Mouse (Mus musculus) kidney, embryonic 16.5 days (tissue): ENCODE data around the gene Gga1. TPM values are rescaled to one million over a fixed set of nuclear protein-coding genes. Genes with fewer than 3 reads are reported as not detected.

Experiments used
- ATAC-seq: fragments of 200-750 bp; cut with Nextera tagmentation; 2 replicates; pipeline ENCODE4 v1.8.0; 2017; ENCODE audit warnings: moderate TSS enrichment; ENCODE audit not compliant: low FRiP score, low TSS enrichment
- H3K27ac ChIP-seq: fragments of 300-500 bp; sonication (generic); 2 replicates; pipeline ENCODE4 v1.5.1; 2014; ENCODE audit warnings: low read length
- H3K27me3 ChIP-seq: fragments of 300-500 bp; sonication (generic); 2 replicates; pipeline ENCODE4 v1.6.1; 2014; ENCODE audit warnings: low read length, control low read depth, mixed read lengths; ENCODE audit not compliant: insufficient read depth
- H3K36me3 ChIP-seq: fragments of 300-500 bp; sonication (generic); 2 replicates; pipeline ENCODE4 v1.6.1; 2014; ENCODE audit warnings: low read length, control low read depth, mixed read lengths; ENCODE audit not compliant: insufficient read depth
- H3K4me1 ChIP-seq: fragments of 300-500 bp; sonication (generic); 2 replicates; pipeline ENCODE4 v1.6.1; 2014; ENCODE audit warnings: low read length, control low read depth, mixed read lengths; ENCODE audit not compliant: insufficient read depth
- H3K4me2 ChIP-seq: fragments of 300-500 bp; sonication (generic); replicated peaks from 2 replicates; pipeline ENCODE4 v1.6.1; 2014; ENCODE audit warnings: low read depth, low read length
- H3K4me3 ChIP-seq: fragments of 300-500 bp; sonication (generic); 2 replicates; pipeline ENCODE4 v1.5.1; 2014; ENCODE audit warnings: mild to moderate bottlenecking, low read length
- H3K9ac ChIP-seq: fragments of 300-500 bp; sonication (generic); replicated peaks from 2 replicates; pipeline ENCODE4 v1.6.1; 2014; ENCODE audit warnings: low read length
- H3K9me3 ChIP-seq: fragments of 300-500 bp; sonication (generic); 2 replicates; pipeline ENCODE4 v1.6.1; 2016; ENCODE audit warnings: low read length, control low read depth
- WGBS: fragments of 180-500 bp; shearing (Covaris S2); extraction: QIAGEN DNeasy Blood & Tissue Kit; methylation state at CpG from one replicate; pipeline ENCODE4 v1.1.7; 2014; 5-methylcytosine and 5-hydroxymethylcytosine counted together
- polyA plus RNA-seq: library from polyadenylated mRNA; unstranded; fragments of >200 nt; fragmentation: Nextera tagmentation; extraction: Ambion mirVana; gene quantifications from 2 replicates; pipeline ENCODE4 v1.2.1, GENCODE M21; 2015

The Gga1 gene
- polyA plus RNA-seq, 1 experiment from 2014 or later, result 54.7 TPM

- peak overlapping the region; percentile 87 for H3K27ac ChIP-seq
- no peaks in the 10 kb centered on the region for H3K9me3 ChIP-seq
- peak overlapping the region; percentile 77 for H3K4me2 ChIP-seq
- no peaks in the 10 kb centered on the region for H3K27me3 ChIP-seq
- WGBS, result under 1% methylated on average over 33 of the region's 35 CpGs
- peak overlapping the region; percentile 48 for H3K4me3 ChIP-seq
- H3K36me3 ChIP-seq, result 0 out of 2 replicates have a peak, but pooled peaks cover 7% of the 10 kb centered on the region
- peaks cover 35% of the 10 kb centered on the region for H3K4me1 ChIP-seq
- peak overlapping the region; percentile 72 for H3K9ac ChIP-seq
- peak; percentile 50 for ATAC-seq
Observed at GRCm38 (mm10) chr15:78927788-78928457, 50.9 kb downstream of the Gga1 start.

GRCm38 (mm10) chr15:78928539-78928938 lies 51.5 kb downstream of the Gga1 start:
- H3K4me2 ChIP-seq, result peak overlapping the region; percentile 77
- 0 out of 2 replicates have a peak, but pooled peaks cover 7% of the 10 kb centered on the region for H3K36me3 ChIP-seq
- WGBS, result 52% methylated on average over 7 of the region's 8 CpGs
- H3K27me3 ChIP-seq, result no peaks in the 10 kb centered on the region
- H3K4me3 ChIP-seq, result peak overlapping the region; percentile 48
- peak overlapping the region; percentile 72 for H3K9ac ChIP-seq
- no peaks in the 10 kb centered on the region for H3K9me3 ChIP-seq
- peaks cover 35% of the 10 kb centered on the region for H3K4me1 ChIP-seq
- no peak overlapping the region for H3K27ac ChIP-seq
- 0 out of 2 replicates have a peak, but pooled peaks have one; percentile 2 for ATAC-seq

- H3K9ac ChIP-seq, result no peak overlapping the region
- H3K4me1 ChIP-seq, result peaks cover 31% of the 10 kb centered on the region
- no peaks in the 10 kb centered on the region for H3K27me3 ChIP-seq
- no peak overlapping the region for H3K4me2 ChIP-seq
- H3K4me3 ChIP-seq, result no peak overlapping the region
- whole genome bisulfite sequencing, result 94% methylated on average over 6 of the region's 6 CpGs
- no peak for ATAC-seq
- no peaks in the 10 kb centered on the region for H3K9me3 ChIP-seq
- no peak overlapping the region for H3K27ac ChIP-seq
- H3K36me3 ChIP-seq, result 0 out of 2 replicates have a peak, but pooled peaks cover 7% of the 10 kb centered on the region
Observed at GRCm38 (mm10) chr15:78930192-78930706, 53.3 kb downstream of the Gga1 start.

GRCm38 (mm10) chr15:78930801-78931426 lies 53.9 kb downstream of the Gga1 start:
- Histone ChIP-seq H3K36me3 (0 out of 2 replicates have a peak, but pooled peaks cover 7% of the 10 kb centered on the region), H3K27me3 (no peaks in the 10 kb centered on the region), H3K27ac (no peak overlapping the region), H3K4me3 (no peak overlapping the region), H3K4me1 (peaks cover 31% of the 10 kb centered on the region), H3K9me3 (no peaks in the 10 kb centered on the region), H3K4me2 (no peak overlapping the region), H3K9ac (no peak overlapping the region)
- no peak for ATAC-seq
- WGBS, result 86% methylated on average over 7 of the region's 7 CpGs

GRCm38 (mm10) chr15:78931577-78931976 lies 54.6 kb downstream of the Gga1 start:
- no peak overlapping the region for H3K9ac ChIP-seq
- H3K27me3 ChIP-seq, result no peaks in the 10 kb centered on the region
- peaks cover 30% of the 10 kb centered on the region for H3K4me1 ChIP-seq
- no peak overlapping the region for H3K4me3 ChIP-seq
- H3K27ac ChIP-seq, result no peak overlapping the region
- ATAC-seq, result no peak
- 17% methylated on average over 3 of the region's 3 CpGs for WGBS
- no peaks in the 10 kb centered on the region for H3K9me3 ChIP-seq
- no peak overlapping the region for H3K4me2 ChIP-seq
- H3K36me3 ChIP-seq, result peaks cover 8% of the 10 kb centered on the region; the same call in 1 of the 2 replicates

- H3K9me3 ChIP-seq, result no peaks in the 10 kb centered on the region
- no peaks in the 10 kb centered on the region for H3K27me3 ChIP-seq
- H3K4me2 ChIP-seq, result peak within 1 kb of the TSS; percentile 82
- H3K9ac ChIP-seq, result peak within 1 kb of the TSS; percentile 89
- peaks cover 12% of the 10 kb centered on the region for H3K4me1 ChIP-seq
- WGBS, result 0% methylated on average over 41 of the region's 42 CpGs
- peaks cover 30% of the 10 kb centered on the region for H3K36me3 ChIP-seq
- H3K27ac ChIP-seq, result peak within 1 kb of the TSS; percentile 80
- ATAC-seq, result peak; percentile 88
- H3K4me3 ChIP-seq, result peak within 1 kb of the TSS; percentile 81
Observed at GRCm38 (mm10) chr15:78934784-78935320, 57.9 kb downstream of the Gga1 start, which contains the start of gene Nol12. TSS of gene Nol12 (plus strand) at chr15:78934933.

GRCm38 (mm10) chr15:78936403-78936802 lies 59.4 kb downstream of the Gga1 start:
- H3K36me3 ChIP-seq, result peaks cover 42% of the 10 kb centered on the region
- H3K4me1 ChIP-seq, result peaks cover 12% of the 10 kb centered on the region
- no peak for ATAC-seq
- H3K4me2 ChIP-seq, result no peak overlapping the region
- no peak overlapping the region; the same call in 1 of the 2 replicates for H3K9ac ChIP-seq
- no peaks in the 10 kb centered on the region for H3K27me3 ChIP-seq
- H3K9me3 ChIP-seq, result no peaks in the 10 kb centered on the region
- H3K4me3 ChIP-seq, result no peak overlapping the region
- H3K27ac ChIP-seq, result no peak overlapping the region
- WGBS, result 86% methylated on average over 12 of the region's 12 CpGs

- no peaks in the 10 kb centered on the region for H3K9me3 ChIP-seq
- peaks cover 12% of the 10 kb centered on the region for H3K4me1 ChIP-seq
- WGBS, result 92% methylated on average over 10 of the region's 10 CpGs
- no peak overlapping the region for H3K4me2 ChIP-seq
- no peaks in the 10 kb centered on the region for H3K27me3 ChIP-seq
- no peak overlapping the region for H3K4me3 ChIP-seq
- no peak overlapping the region for H3K27ac ChIP-seq
- H3K36me3 ChIP-seq, result peaks cover 44% of the 10 kb centered on the region
- no peak overlapping the region for H3K9ac ChIP-seq
- ATAC-seq, result no peak
Observed at GRCm38 (mm10) chr15:78937311-78937710, 60.3 kb downstream of the Gga1 start.

GRCm38 (mm10) chr15:78937963-78938362 lies 61.0 kb downstream of the Gga1 start:
- peaks cover 44% of the 10 kb centered on the region for H3K36me3 ChIP-seq
- 86% methylated on average over 2 of the region's 2 CpGs for WGBS

More at GRCm38 (mm10) chr15:78937963-78938362, 61.0 kb downstream of the Gga1 start:
- Histone ChIP-seq H3K4me1 (peaks cover 12% of the 10 kb centered on the region), H3K9ac (no peak overlapping the region), H3K4me2 (no peak overlapping the region), H3K4me3 (no peak overlapping the region), H3K9me3 (no peaks in the 10 kb centered on the region), H3K27me3 (no peaks in the 10 kb centered on the region), H3K27ac (no peak overlapping the region)
- ATAC-seq, result no peak
